Mouse (Mus musculus) MEL (cell line): ENCODE results near the gene Dync1li2.

Experiments used
- CHD2 ChIP-seq: IDR thresholded peaks from 2 replicates; pipeline ENCODE4 v1.6.1; 2011; ENCODE audit warnings: low read length, improper control_type of control experiment
- CTCF ChIP-seq, 3 experiments: IDR thresholded peaks in 2 of 3; conservative IDR thresholded peaks in 1 of 3; 2 replicates each; pipeline ENCODE4 v1.5.1; 2011 to 2012; ENCODE audit warnings: low read length in 3 of 3, low read depth in 2 of 3, mild to moderate bottlenecking in 2 of 3, improper control_type of control experiment in 1 of 3, inconsistent platforms in 1 of 3, mixed read lengths in 1 of 3, moderate library complexity in 1 of 3; ENCODE audit not compliant: control insufficient read depth in 1 of 3, insufficient read depth in 1 of 3, poor library complexity in 1 of 3, severe bottlenecking in 1 of 3
- ELF1 ChIP-seq: IDR thresholded peaks from 2 replicates; pipeline ENCODE4 v1.6.1; 2014; ENCODE audit warnings: low read depth, mild to moderate bottlenecking, inconsistent platforms, low read length, improper control_type of control experiment, moderate library complexity
- KAT2A ChIP-seq: conservative IDR thresholded peaks from 2 replicates; pipeline ENCODE4 v1.6.1; 2012; ENCODE audit warnings: low read depth, low read length, improper control_type of control experiment, inconsistent platforms
- POLR2A ChIP-seq, 2 experiments: IDR thresholded peaks; 2 replicates each; pipeline ENCODE4 v1.6.1; 2011 to 2012; ENCODE audit warnings: low read length in 2 of 2, mild to moderate bottlenecking in 2 of 2, control low read depth in 1 of 2, improper control_type of control experiment in 1 of 2, low read depth in 1 of 2, moderate library complexity in 1 of 2; ENCODE audit not compliant: control insufficient read depth in 1 of 2, insufficient read depth in 1 of 2, poor library complexity in 1 of 2
- POLR2AphosphoS2 ChIP-seq: IDR thresholded peaks from 2 replicates; pipeline ENCODE4 v1.6.1; 2011; ENCODE audit warnings: low read length, improper control_type of control experiment
- TBP ChIP-seq: IDR thresholded peaks from 2 replicates; pipeline ENCODE4 v1.8.0; 2011; ENCODE audit warnings: low read depth, low read length, improper control_type of control experiment
- TCF12 ChIP-seq: IDR thresholded peaks from 2 replicates; pipeline ENCODE4 v1.6.1; 2014; ENCODE audit warnings: low read depth, mild to moderate bottlenecking, inconsistent platforms, low read length, improper control_type of control experiment, moderate library complexity

- TF ChIP-seq POLR2A (IDR thresholded peaks at IDR 0.05; ENCODE audit: control insufficient read depth in 1 of 2, insufficient read depth in 1 of 2, low read depth in 1 of 2, low read length in 2 of 2, poor library complexity in 1 of 2) (no peak), POLR2AphosphoS2 (no peak), CTCF (IDR thresholded peaks at IDR 0.05 in 2 of 3, conservative IDR thresholded peaks at IDR 0.05 in 1 of 3; ENCODE audit: control insufficient read depth in 1 of 3, insufficient read depth in 1 of 3, low read depth in 2 of 3, low read length in 3 of 3, poor library complexity in 1 of 3, severe bottlenecking in 1 of 3) (no peak), CHD2 (no peak), TCF12 (no peak), ELF1 (no peak), KAT2A (no peak), TBP (no peak)
Measured at GRCm38 (mm10) chr8:104393767-104394166, 49.1 kb downstream of the Dync1li2 start.
